Mouse (Mus musculus) hindlimb bud, embryonic 11.5 days (tissue): ENCODE data around the gene Cox8b.

Experiments
- DNase-seq: peaks from one replicate; pipeline ENCODE4 v3.0.0-alpha.2; 2012; ENCODE audit warnings: low read depth, low spot score; ENCODE audit errors: extremely low spot score

Gene Cox8b

DNA sequence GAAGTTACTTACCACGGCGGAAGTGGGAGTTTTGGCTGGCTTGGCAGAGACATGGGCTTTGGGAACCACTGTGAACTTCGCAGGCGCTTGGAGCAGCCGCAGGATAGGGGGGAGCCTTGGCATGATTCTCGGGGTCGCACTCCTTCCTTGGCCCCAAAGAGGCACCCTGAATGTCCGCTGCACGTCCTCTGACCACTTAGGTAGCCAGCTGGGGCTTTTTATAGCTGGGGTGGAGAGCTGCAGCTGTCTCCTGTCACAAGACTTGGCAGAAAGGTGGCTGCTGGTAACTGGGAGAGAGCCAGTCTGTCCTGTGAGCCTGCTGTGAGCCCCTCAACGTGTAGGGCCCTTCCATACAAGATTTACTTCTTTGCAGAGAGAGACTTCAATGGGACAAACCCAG is at the start of gene Cox8b:
Cox8b (minus strand) TSS at position 227 of the 400 bp plus-strand sequence.
- no peak for DNase-seq

DNA sequence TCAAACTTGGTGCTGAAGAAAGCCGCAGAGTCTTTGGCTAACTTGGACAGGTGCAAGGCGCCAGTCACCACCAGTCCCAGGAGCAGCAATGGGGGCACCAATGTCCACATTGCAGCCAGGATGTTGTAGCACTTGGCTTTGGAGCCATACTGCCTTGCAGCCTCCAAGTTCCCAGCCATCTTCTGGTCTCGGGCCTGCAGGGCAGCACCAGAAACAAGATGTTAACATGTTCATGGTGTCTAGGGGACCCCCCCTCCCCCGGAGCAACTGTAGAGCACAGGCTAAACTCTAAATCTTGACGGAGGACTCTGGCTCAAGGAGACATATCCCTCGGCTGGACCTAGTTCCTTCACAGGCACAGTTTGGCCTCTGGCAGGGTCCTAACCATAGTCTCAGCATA is 49.0 kb upstream of the Cox8b start:
- no peak for DNase-seq

DNA sequence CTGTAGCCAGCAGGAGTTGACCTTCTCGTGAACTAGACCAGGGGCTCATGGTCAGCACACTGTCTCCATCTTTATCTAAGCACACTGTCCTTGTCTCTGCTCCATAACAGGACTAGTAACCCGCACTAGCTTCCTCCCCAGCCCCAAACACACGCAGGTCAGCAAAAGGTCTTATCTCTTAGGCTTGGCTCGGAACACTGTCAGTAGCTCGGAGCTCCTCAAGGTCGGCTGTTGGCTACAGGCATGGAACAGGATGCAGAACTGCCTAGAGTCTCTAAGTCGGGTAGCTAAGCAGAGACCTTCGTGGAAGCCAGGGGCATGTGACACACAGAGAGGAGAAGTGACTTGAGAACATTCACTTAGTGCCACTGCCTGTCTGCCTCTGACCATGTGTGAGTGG is 47.9 kb upstream of the Cox8b start:
- no peak for DNase-seq

DNA sequence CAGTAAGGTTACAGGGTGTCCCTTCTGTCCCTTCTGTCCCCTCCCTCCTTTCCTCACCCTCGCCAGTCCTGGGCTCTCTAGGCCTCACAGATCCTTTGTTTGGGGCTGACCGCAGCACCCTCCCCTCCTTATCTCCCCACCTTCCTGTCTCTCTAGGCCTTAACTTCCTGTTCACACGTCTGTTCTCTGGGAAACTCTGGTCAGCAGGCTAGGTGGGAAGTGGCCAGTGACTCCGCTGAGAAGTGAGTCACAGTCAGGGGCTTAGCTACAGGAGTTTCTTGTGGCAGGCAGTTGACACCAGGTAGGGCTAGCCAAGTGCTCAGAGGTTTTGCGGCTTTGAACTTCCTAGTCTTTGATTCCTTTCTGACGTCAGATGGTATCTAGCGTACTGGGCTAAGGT is 46.7 kb upstream of the Cox8b start:
- no peak for DNase-seq

DNA sequence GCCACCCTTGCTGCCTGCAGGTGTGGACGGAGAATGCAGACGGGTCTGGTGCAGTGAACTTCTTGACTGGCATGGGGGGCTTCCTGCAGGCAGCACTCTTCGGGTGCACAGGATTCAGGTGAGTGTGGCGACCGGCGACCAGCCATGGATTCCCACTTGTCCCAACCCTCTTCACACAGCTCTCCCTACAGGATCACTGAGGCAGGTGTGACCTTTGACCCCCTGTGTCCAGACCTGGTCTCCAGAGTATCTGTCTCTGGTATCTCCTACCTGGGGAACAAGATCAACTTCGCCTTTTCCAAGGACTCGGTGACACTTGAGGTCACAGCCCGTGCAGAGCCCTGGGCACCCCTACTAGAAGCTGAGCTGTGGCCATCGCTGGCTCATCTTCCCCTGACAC is 46.1 kb upstream of the Cox8b start:
- no peak for DNase-seq

DNA sequence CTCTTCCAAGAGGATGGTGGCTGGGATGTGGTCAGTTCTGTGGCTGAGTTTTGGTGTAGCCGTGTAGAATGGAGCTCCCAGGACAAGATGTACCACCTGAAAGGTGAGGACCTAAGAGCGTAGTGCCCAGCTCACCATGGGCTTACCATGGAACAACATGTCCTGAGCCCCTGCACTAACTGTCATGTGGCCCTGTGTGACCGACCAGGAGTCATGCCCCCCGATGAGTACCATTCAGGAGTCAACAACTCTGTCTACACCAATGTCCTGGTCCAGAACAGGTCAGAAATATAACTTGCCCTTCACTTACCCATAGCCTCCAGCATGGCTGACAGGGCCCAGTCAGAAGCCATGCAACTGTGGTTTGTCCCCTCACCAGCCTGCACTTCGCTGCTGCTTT is 45.0 kb upstream of the Cox8b start:
- DNase-seq = no peak

DNA sequence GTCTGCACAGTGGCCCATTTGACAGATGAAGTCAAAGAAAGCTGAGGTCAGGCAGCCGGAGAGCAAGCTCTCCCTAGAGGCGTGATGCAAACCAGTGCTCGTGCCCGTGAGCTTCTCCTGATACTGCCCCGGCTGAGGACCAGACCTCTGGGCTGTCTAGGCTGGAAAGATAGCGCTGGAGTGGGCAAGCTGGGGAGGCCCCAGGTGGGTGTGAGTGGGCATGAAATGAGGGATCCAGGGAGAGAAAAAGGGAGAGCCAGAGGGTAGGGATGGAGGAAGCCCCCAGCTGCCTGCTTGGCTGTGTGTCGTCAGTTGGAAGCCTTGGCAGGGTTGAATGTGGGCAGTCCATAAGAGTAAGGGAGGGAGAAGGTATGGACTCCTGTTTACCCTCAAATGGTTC is 44.0 kb upstream of the Cox8b start:
- DNase-seq = no peak

DNA sequence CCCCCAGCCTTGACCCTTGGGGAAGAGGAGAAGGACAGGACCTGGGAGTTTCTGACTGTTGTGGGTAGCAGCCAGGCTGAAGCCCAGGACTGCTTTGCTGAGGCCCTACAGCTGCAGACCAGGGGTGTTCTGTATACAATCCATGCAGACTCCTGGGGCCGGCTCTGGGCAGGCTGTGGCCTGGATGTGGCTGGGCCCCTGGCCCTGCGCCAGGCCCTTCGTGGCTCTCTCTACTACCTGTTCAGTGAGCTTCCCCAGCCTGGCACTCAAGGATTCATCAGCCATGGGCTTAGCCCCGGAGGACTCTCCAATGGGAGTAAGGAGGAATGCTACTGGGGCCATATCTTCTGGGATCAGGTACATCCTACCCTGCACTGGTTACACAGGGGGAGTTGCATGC is 43.1 kb upstream of the Cox8b start:
- no peak for DNase-seq

DNA sequence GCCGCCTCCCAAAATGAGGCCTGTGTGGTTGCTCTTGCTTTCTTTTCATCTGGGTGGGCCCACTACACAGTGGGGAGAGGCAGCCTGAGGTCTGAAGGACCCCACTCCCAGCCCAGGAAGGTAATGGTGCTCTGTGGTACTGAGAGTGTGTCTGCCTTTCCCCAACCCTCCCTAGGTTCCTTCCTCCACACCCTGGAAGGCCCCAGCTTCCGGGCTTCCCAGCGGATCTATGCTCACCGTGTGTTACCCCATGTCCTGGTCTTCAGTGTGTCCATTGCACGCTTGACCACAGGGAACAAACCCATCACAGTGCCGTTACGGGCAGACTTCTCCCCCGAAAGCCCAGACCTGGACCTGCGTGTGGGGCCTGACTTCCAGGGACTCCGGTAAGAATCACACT is 42.6 kb upstream of the Cox8b start:
- DNase-seq = no peak

DNA sequence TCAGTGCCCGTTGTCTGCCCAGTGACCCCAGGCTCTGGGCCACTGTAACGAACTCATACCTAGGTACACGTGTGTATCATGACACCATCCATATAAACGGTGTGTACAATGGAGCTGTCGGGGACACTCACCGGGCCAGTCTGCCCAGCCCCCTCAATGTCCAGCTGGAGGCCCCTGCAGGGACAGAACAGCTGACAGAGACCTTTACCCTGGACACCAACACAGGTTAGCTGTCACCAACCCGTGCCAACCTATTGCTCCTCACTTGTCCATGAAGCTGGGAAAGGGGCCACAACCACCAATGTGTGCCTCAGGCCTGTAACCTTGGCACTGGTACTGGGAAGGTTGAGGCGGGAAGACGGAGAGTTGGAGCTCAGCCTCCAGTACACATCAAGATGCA is 42.1 kb upstream of the Cox8b start:
- DNase-seq = no peak

DNA sequence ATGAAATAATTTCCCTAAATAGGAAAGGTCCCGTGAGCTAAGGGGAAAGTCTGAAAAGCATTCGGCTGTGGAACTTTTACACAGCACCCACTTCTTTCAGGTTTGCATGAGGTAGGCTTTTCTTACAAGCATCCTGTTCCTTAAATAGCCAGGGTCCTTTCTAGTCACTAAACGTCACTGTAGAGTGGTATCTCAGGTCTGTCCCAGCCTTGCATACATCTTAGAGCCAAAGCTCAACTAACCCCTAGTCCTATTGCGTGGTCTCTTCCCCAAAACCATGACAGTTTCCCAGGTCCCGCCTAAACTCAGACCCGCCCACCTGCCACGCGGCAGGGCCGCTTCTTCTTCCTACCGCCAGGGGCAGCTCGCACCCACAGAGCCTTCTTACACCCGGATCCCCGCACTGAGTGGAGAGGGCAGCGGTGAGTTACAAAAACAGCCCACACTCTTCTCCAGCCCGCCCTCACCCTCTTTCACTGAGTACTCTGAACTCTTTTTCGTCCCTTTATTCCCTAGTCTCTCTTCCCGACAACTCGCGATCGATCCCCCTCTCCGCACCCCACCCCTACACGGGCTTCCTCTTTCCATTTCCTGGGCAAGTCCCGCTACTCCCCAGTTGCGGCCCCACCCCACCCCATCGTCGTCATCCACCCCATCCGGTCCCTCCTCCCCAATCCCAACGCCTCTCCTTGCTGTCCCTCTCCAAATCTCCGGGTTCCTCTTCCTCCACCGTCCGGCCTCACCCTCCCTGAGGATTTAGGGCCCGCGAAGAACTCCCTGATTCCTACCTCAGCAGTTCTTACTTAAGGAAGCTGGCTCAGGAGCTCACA is 41.2 kb upstream of the Cox8b start, which contains the start of gene Pgghg:
Pgghg (plus strand) TSS at position 170 of the 830 bp plus-strand sequence.
- DNase-seq = peak; percentile 71

DNA sequence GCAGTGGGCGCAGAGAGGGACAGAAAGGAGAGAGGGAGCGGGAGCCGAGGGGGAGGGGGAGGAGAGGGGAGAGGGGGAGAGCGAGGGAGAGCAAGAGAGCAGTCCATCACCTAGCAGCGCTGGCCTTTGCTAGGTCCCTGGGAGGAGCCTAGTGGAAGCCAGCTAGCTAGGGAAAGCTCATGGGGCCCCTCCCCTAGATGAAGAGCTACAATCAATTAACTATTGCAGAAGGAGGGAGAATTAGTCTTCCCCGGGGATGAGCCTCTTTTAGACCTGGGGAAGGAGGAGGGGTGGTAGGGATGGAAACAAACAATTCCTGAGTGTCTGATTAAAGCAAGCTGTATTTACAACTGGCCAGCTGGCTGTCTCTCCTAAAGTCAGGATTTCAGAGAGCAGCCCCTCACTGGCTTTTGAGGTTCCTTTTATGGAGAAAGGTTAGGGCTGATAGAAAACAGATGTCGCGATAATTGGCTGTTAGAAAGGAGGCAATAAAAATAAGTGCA is 39.5 kb upstream of the Cox8b start:
- peak; percentile 97 for DNase-seq

DNA sequence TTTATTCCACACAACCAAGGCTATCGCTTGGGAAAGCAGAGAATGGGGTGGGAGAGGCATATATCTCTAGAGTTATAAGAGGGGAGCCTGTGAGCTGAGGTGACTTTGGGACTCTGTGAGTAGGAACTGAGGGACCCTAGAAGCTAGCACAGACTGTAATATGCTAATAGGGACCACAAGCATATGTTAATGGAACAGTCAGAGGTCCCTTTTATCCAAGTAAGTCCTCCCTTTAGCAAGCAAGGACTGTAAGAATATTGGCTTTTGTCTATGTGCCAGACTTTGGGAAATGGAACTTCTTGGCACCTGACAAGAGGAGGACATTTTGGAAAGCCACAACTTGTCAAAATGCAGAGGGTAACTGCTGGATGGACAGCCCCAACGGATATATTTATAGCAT is 38.6 kb upstream of the Cox8b start:
- no peak for DNase-seq

DNA sequence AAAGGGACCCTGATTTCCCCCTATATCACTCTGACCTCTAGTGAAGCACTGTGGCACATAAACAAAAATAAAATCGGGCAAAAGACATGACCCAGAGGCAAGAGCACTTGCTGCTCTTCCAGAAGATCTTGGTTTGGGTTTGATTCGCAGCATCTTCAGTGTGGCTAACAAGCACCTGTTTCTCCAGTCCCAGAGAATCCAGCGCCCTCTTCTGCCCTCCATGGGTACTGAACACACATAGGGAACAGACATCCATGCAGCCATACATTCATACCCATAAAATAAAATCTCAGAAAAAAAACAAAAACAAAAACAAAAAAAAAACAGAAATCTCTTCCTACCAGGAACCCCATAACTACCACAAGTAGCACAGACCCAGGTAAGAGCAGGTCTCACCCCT is 38.2 kb upstream of the Cox8b start:
- no peak for DNase-seq

DNA sequence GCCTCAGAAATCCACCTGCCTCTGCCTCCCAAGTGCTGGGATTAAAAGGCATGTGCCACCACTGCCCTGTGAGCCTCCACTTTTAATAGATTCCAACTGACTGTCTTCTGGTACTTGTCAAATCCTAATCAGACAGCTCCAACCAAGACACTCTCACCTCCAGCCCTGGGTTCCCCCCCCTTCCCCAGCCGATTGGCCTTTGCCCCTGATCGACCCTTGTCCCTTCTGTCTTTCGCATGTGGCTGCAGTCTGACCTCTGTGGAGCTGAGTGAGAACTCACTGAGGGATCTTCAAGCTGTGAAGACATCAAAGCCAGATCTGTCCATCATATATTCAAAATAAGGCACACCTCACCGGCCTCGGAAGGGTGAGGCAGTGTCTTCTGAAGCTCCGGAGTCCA is 26.9 kb upstream of the Cox8b start:
- DNase-seq = no peak

DNA sequence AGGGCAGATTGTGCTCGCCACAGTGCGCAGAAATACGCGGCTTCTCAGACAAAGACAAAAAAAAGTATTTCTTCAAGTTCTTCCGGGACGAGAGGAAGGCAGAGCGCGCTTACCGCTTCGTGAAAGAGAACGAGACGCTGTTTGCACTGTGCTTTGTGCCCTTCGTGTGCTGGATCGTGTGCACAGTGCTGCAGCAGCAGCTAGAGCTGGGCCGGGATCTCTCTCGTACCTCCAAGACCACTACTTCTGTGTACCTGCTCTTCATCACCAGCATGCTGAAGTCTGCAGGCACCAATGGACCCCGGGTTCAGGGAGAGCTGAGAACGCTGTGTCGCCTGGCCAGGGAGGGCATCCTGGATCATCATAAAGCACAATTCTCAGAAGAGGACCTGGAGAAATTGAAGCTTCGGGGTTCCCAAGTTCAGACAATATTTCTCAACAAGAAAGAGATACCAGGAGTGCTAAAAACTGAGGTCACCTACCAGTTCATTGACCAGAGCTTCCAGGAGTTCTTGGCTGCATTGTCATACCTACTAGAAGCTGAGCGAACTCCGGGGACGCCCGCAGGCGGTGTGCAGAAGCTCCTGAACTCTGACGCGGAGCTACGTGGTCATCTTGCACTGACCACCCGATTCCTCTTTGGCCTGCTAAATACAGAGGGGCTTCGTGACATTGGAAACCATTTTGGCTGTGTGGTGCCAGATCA is 23.0 kb upstream of the Cox8b start:
- no peak for DNase-seq

DNA sequence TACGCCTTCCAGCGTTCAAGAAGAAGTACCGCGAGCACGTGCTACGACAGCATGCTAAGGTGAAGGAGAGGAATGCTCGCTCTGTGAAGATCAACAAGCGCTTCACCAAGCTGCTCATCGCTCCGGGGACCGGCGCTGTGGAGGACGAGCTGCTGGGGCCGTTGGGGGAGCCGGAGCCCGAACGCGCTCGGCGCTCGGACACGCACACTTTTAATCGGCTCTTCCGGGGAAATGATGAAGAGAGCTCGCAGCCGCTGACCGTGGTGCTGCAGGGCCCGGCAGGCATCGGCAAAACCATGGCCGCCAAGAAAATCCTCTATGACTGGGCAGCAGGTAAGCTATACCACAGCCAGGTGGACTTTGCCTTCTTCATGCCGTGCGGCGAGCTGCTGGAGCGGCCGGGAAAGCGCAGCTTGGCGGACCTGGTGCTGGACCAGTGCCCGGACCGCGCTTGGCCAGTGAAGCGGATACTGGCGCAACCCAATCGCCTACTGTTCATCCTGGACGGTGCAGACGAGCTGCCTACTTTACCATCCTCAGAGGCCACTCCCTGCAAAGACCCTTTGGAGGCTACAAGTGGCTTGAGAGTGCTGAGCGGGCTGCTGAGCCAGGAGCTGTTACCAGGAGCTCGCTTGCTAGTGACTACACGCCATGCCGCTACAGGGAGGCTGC is 22.3 kb upstream of the Cox8b start:
- no peak for DNase-seq

DNA sequence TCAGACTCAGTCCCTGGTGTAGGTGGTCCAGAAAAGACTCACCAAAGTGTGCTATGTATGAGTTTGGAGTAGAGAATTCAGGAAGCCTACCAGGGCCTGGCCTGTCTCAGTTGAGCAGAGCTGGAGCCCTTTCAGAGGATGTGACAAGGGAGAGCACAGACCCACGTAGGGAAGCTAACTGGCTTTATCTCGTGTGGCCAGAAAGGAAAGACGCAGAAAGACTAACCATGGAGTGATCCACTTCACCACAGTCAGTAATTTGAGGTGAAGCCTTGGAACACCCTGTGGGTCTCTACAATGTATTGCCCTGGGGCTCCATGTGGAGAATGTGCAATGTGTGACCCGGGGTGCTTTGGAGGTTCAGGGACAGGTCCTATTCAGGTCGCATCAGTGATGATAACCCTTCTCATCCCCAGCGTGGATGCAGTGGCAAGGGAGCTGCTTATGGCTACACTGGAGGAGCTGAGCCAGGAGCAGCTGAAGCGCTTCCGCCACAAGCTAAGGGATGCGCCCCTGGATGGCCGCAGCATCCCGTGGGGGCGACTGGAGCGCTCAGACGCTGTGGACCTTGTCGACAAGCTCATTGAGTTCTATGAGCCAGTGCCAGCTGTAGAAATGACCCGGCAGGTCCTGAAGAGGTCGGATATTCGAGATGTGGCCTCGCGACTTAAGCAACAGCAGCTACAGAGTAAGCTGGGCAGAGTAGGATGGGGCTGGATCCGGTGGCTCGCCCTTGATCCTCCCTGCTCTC is 21.2 kb upstream of the Cox8b start:
- no peak for DNase-seq

DNA sequence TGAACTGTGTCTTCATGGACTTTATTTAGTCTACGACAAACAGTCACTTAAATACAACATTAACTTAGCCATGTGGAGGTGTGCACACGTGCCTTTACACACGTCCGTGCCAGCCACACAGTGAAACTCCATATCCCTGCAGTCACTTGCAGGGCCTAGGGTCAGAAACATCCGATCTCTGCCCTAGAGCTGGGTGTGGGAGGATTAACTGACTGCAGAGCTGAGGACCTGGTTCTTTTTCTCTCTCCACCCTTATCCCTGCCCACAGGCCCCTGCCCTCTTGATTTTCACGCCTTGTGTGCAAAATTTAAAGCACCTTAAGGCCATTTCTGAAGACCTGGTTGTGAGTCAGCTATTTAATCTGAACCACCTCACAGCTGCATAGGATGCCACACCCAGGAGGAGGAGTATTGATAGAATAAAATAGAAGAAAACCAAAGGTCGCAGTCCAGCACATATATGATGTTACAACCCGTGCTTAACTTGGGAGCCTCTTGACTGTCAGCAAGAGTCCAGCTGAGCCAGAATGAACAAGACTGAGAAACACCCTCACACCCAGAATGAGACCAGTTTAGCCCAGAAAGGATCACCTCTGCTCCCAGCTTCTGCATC is 20.3 kb upstream of the Cox8b start, which contains the start of gene Nlrp6:
Nlrp6 (plus strand) TSS at position 485 of the 612 bp plus-strand sequence.
- no peak for DNase-seq

DNA sequence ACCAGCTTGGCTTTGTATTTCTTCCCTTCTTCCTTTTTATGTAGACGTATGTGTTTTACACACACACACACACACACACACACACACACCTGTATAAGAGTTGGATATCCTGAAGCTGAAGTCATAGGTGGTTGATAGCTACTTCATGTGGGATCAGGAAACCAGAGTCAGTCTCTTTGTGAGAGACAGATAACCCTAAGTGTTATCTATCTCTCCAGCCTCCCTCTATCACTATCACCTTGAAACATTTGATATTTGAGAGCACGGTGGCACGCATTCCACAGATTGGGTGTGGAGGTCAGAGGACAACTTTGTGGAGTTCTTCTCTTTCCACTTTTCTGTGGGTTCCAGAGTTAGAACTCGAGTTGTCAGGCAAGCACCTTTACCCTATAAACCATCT is 19.7 kb upstream of the Cox8b start:
- DNase-seq = no peak
